Mouse (Mus musculus) midbrain, embryonic 13.5 days (tissue): ENCODE data around the gene Gm21876. TPM values are rescaled to one million over a fixed set of nuclear protein-coding genes. Genes with fewer than 3 reads are reported as not detected.
"Not testable (repeated sequence)": the region's sequence is repeated elsewhere in the genome, so short reads cannot be mapped to it uniquely, and the experiment has no call there.

Experiments used
- ATAC-seq: fragments of 200-750 bp; cut with Nextera tagmentation; 2 replicates; pipeline ENCODE4 v1.8.0; 2017; ENCODE audit warnings: mild to moderate bottlenecking, moderate TSS enrichment, moderate library complexity
- H3K27ac ChIP-seq: fragments of 300-500 bp; sonication (generic); 2 replicates; pipeline ENCODE4 v1.5.1; 2015; ENCODE audit warnings: inconsistent platforms, mild to moderate bottlenecking, moderate library complexity
- H3K27me3 ChIP-seq: fragments of 300-500 bp; sonication (generic); 2 replicates; pipeline ENCODE4 v1.6.1; 2015; ENCODE audit warnings: mild to moderate bottlenecking, inconsistent platforms
- H3K36me3 ChIP-seq: fragments of 300-500 bp; sonication (generic); 2 replicates; pipeline ENCODE4 v1.6.1; 2015; ENCODE audit warnings: mild to moderate bottlenecking, inconsistent platforms
- H3K4me1 ChIP-seq: fragments of 300-500 bp; sonication (generic); replicated peaks from 2 replicates; pipeline ENCODE4 v1.6.1; 2015; ENCODE audit warnings: inconsistent platforms
- H3K4me2 ChIP-seq: fragments of 300-500 bp; sonication (generic); replicated peaks from 2 replicates; pipeline ENCODE4 v1.6.1; 2015; ENCODE audit warnings: moderate library complexity, mild to moderate bottlenecking, inconsistent platforms
- H3K4me3 ChIP-seq: fragments of 300-500 bp; sonication (generic); replicated peaks from 2 replicates; pipeline ENCODE4 v1.5.1; 2015; ENCODE audit warnings: mild to moderate bottlenecking, inconsistent platforms
- H3K9ac ChIP-seq: fragments of 300-500 bp; sonication (generic); replicated peaks from 2 replicates; pipeline ENCODE4 v1.6.1; 2015; ENCODE audit warnings: mild to moderate bottlenecking, inconsistent platforms
- H3K9me3 ChIP-seq: fragments of 300-500 bp; sonication (generic); 2 replicates; pipeline ENCODE4 v1.6.1; 2016; ENCODE audit warnings: mild to moderate bottlenecking, inconsistent platforms
- WGBS: fragments of 180-500 bp; shearing (Covaris S2); methylation state at CpG from one replicate; pipeline ENCODE4 v1.1.7; 2015; 5-methylcytosine and 5-hydroxymethylcytosine counted together
- polyA plus RNA-seq: library from polyadenylated mRNA; unstranded; fragments of >200 nt; fragmentation: Nextera tagmentation; extraction: Ambion mirVana; gene quantifications from 2 replicates; pipeline ENCODE4 v1.2.1, GENCODE M21; 2015

The Gm21876 gene
- not detected in 2 replicates for polyA plus RNA-seq

GRCm38 (mm10) chrX:21175553-21175952, at the start of gene Gm21876:
TSS of gene Gm21876 (minus strand) at chrX:21175653.
- ATAC-seq = no peak
- 76% methylated on average over 3 of the region's 3 CpGs for WGBS
- Histone ChIP-seq H3K4me1 (no peaks in the 10 kb centered on the region), H3K4me2 (no peak within 1 kb of the TSS), H3K36me3 (no peaks in the 10 kb centered on the region), H3K4me3 (no peak within 1 kb of the TSS), H3K27me3 (no peaks in the 10 kb centered on the region), H3K9me3 (no peaks in the 10 kb centered on the region), H3K9ac (no peak within 1 kb of the TSS), H3K27ac (no peak within 1 kb of the TSS)

- Histone ChIP-seq H3K27ac (no peak overlapping the region), H3K9me3 (no peaks in the 10 kb centered on the region), H3K27me3 (no peaks in the 10 kb centered on the region), H3K36me3 (no peaks in the 10 kb centered on the region), H3K4me3 (no peak overlapping the region), H3K4me2 (no peak overlapping the region), H3K9ac (no peak overlapping the region), H3K4me1 (no peaks in the 10 kb centered on the region)
- ATAC-seq = no peak
- 64% methylated on average over 3 of the region's 3 CpGs for WGBS
Observed at GRCm38 (mm10) chrX:21220422-21220821, 45.0 kb upstream of the Gm21876 start.

- 93% methylated on average over 25 of the region's 25 CpGs for WGBS
- not testable (repeated sequence) for H3K4me2 ChIP-seq, H3K27me3 ChIP-seq, H3K9ac ChIP-seq, H3K4me3 ChIP-seq, H3K36me3 ChIP-seq, H3K27ac ChIP-seq, H3K4me1 ChIP-seq, H3K9me3 ChIP-seq, ATAC-seq
Observed at GRCm38 (mm10) chrX:21146675-21147074, 28.8 kb downstream of the Gm21876 start.

Other genes with a start within 250 kb of the Gm21876 start
- 5.3 and 7.4 TPM in 2 replicates for gene Cfp, start 244.1 kb downstream of the Gm21876 start, polyA plus RNA-seq
- gene Elk1, start 225.0 kb downstream of the Gm21876 start, polyA plus RNA-seq = 20.9 and 23.4 TPM in 2 replicates
- 46.1 and 48.8 TPM in 2 replicates for gene Uxt, start 213.6 kb downstream of the Gm21876 start, polyA plus RNA-seq
- gene Zfp182, start 113.3 kb downstream of the Gm21876 start, polyA plus RNA-seq = 9.3 and 11.1 TPM in 2 replicates
- not detected in 2 replicates for gene Spaca5, start 107.2 kb downstream of the Gm21876 start, polyA plus RNA-seq
- 3.5 and 4.1 TPM in 2 replicates for gene Zfp300, start 86.1 kb downstream of the Gm21876 start, polyA plus RNA-seq
- not detected in 2 replicates for gene Ssxa1, start 59.8 kb downstream of the Gm21876 start, polyA plus RNA-seq